Mouse (Mus musculus) thymus, postnatal 4 days (tissue): ENCODE data around the gene Phxr2.
"Not testable (repeated sequence)": the region's sequence is repeated elsewhere in the genome, so short reads cannot be mapped to it uniquely, and the experiment has no call there.

Source experiments
- DNase-seq: peaks from one replicate; pipeline ENCODE4 v3.0.0; 2021

Gene Phxr2

DNA sequence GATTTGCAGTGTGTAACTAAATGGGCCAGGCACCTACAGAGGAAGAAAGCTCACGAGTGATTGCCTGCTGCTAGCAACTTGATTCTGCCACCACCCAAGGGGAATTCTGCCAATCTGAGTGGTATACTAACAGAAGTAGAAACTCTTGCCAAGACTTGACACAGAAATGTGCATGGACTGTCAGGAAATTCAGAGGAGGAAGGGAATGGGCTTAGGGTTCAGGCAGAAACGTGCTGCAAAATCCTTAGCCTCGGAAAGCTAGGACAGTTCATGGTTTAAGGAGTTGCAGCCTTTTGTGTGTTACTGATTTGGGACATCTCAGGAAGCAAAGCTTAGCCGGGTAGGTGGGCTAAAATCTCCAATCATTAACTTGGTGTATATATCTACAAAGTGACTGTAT, at the start of gene Phxr2:
Gene Phxr2 (minus strand): TSS at position 101 of the 400 bp plus-strand sequence.
- DNase-seq, result no peak

DNA sequence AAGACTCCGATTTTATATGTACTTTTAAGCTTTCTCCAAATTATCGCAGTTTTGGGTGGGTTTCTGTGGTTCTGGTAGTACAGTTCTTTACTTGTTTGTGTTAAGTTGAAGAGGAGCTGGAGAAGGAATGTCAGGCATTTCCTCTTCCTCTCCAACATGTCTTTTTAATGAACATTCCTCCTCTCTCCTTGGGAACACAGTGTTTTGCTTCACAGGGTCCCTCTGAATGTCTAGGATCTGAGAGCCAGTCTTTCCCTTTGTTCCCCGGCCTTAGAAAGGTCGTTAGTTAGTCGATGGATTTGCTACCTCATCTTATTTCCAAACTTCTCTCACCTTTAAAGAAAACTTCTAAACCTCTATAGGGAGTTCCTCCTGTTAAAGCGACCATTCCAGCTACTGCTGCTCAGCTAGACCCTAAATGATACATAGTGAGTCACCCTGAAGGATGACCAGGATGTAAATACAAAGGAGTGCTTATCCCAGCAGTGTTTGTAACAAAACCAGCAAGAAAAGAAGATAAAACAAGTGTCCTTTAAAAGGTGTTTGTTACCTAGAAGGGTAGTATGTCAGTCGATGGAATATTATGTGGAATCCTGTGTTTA, 46.9 kb upstream of the Phxr2 start:
- DNase-seq, result no peak

DNA sequence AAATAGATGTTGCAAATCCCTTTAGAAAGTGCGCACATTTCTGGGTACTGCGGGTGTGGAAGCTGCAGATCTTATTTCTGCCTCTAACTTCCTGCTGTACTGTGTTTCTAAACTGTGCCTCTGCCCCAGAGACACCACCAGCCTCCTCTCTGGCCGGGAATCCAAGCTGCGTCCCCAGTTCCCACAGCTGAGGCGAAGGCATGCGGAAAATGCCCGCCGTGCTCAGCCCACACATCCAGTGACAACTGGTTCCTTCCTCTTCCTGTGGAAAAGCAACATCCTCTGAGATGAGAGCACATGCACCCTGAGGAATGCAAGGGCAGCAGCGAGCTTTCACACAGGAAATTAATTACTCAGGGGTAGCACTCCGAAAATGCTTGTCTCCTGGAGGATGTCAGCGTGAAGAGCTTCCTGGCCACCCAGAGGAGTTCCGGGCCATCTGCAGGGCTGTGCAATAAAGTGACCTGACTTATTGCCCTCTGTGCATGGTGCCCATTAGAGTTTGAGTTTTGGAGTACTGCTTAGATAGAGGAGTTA, 45.9 kb upstream of the Phxr2 start:
- peak; percentile 62 for DNase-seq

DNA sequence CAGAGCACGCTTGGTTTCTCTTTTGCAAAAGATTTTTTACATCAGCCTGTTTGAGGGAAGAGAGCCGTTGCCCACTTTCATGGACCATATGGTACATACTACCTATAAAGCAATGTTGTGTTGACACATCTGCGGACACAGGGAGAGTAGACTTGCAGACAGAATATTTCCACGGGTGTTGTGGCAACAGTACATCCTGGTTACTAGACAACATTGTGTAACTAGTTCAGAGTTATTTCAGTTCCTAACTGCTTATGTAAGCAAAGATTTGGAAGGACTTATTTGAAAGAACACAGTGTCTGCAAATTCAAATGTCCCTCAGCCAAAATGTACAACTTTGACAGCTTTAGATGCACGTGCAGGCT, 43.6 kb upstream of the Phxr2 start:
- no peak for DNase-seq

DNA sequence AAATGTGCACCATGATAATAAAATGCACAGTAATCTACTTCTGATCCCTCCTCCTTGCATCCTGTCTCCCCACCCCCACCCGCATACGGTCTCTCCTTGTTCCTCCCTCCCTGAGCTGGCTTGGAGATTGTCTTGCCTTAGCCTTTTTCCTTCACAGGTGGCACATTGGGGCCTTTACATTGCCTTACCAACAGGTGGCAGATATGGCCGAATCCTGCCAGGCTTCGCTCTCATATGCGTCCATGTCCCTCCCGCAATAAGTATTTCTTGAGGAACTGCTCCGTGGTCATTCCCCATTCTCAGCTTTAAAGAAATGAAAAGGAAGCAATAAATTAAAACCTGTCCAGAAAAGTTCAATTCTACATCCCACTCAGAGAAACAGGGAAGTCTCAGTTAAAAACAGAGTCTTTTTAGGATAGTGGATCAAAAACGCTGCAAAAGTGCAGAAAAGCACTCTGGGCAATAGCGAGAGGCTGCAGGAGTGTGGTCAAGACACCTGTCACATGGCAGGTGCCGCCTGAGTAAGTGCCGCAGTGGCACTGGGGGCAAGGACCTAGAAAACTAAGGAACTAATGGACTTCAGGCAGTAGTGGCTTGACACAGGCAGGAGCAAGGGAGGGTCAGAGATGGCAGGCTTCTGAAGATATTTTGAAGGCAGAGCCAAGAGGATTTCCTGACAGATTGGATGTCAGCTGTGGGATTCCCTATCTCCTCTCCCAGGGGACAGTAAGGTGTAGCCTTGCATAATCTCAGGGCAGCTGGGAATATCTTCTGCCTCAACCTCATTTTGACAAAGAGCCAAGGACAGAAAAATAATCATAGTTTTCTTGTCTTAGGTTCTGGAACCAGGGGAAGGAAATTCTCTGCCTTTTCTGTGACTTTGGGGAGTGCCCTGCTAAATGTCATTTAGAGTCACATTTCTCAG, 43.0 kb upstream of the Phxr2 start:
- DNase-seq, result peak; percentile 57

DNA sequence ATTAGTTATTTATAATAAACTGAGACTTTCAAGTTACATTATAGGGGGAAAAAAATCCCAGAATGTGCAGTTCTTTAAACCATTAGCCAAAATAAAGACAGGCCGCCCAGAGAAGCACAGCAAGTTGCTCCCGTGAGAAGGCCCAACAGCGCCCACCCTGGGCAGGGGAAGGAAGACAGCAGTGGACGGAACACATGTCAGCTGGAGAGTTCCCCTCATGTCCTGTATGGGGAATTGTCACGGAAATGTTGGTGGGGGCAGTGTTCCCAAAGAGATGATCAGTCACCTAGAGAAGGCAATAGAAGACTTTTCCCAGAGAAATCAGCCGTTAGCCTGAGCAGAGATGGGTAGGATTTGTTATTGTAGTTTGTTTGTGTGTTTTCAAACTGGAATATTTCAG, 42.3 kb upstream of the Phxr2 start:
- DNase-seq, result peak; percentile 54

DNA sequence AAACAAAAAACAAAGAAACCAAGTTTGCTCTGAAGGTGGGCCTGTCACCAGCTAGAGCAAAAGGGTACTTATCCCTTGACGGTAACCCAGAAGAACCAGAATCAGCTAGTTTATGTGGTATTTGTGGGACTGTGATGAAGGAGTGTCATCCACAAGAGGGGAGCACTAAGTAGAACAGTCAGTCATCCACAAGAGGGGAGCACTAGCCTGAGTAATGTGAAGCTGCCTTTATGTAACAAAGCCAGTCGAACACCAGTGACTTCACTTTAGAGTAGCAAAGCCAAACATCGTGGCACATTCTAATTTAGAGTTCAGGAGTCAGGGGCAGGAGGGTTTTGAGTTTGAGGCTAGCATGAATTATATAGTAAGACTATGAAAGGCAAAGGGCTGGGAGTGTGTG, 40.3 kb upstream of the Phxr2 start:
- no peak for DNase-seq

DNA sequence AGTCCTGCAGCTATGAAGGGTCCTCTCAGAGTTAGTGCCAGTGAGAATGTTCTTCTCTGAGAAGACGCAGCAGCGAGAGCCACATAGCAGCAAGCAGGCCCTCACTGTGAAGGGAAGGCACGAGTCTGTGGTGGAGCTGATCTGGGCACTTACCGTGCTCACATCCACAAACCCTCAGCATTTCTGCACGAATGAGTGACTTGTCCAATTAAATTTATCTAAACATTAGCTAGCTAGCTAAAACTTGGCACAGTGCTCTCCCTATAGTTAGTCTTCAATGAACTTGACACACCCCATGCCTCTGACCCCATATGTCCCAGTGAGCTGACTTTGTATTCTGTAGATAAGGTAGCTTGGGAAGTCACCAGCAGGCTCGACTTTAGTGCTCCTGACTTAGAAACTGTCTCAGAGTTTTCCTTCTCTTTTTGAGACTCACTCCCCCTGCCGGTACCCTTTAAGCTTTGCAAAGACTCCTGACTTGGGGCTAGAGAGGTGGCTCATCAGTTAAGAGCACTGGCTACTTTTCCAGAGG, 39.7 kb upstream of the Phxr2 start:
- DNase-seq, result peak; percentile 46

DNA sequence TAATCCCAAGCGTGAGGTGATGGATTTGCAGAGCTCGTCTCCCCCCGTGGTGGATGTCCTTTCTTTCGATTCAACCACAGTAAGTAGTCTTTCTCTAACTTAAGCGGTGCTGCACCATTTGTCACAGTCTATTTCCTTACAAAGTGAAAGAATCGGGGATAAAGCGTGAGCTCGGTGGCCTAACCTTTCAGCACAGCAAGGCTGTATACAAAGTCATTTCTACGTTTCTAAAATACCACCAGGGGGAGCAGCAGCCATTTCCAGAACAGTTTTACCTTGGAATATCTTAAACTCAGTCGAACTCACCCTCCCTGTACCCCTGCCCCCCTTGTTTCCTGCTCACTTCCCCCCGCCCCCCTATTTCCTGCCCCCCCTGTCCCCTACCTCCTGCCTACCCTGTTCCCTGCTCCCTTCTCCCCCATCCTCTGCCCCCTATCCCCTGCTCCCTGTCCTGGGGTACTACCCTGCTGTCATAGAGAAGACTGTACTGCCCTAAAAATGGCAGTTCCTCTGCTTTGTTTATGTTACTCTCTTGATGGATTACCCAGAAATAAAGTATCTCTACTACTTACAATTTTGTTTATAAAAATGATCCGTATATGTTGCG, 38.8 kb upstream of the Phxr2 start:
- peak; percentile 57 for DNase-seq

DNA sequence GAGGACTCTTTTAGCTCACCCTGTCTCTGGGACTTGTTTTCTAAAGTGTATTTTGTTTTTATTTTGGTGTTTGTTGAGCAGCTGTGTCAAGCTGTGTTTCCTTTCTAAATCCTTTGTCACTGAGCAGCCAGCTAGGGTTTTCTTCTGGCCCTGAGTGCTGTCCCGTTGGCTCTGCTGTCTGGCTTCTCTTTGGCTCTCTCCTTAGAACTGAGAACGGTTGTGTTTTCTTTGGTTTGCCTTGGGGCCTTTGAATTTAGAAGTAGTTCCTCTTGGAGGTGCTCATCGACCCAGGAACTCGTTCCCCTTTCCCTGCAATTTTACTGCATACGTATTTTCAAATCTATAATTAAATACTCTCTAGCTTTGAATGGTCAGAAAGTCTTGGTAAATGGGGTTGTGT, 36.9 kb upstream of the Phxr2 start:
- DNase-seq, result no peak

DNA sequence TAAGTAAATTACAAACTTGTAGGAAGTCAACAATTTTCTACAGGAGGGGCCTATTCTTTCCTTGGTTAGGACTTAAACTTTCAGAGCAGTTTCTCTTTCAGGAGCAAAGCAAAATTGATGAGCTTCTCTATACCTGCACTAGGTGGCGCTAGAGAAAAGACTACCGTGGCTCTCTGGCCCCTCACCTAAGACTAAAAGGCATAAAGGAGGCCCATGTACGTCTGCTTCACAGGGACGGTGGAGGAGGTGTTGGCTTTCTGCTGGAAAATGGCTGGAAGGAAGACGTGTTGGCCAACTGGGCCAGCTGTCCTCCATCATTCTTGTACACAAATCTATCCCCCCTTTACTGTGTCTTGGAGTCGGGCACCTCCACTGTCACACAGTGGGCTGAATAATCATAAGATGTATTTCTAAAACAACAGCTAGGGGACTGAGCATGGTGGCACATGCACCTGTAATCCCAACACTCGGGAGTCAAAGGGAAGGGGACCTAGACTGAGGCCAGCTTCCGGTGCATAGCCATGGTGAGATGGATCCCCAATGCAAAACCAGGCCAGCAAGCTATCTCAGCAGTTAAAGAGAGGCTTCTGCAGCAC, 36.0 kb upstream of the Phxr2 start:
- peak; percentile 56 for DNase-seq

DNA sequence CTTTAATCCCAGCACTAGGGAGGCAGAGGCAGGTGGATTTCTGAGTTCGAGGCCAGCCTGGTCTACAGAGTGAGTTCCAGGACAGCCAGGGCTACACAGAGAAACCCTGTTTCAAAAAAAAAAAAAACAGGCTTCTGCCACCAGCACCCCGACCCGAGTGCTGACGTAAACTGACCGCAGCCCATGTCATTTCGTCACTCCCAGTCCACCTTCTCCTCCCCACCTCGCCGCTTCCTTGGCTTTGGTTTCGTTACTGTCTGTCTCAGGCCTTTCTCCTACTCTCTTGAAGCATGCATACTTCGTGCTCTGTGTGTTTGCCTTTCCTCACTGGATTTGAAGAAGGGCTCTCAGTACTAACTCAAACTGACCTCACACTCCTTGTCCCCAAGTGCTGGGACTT, 31.6 kb upstream of the Phxr2 start:
- not testable (repeated sequence) for DNase-seq

DNA sequence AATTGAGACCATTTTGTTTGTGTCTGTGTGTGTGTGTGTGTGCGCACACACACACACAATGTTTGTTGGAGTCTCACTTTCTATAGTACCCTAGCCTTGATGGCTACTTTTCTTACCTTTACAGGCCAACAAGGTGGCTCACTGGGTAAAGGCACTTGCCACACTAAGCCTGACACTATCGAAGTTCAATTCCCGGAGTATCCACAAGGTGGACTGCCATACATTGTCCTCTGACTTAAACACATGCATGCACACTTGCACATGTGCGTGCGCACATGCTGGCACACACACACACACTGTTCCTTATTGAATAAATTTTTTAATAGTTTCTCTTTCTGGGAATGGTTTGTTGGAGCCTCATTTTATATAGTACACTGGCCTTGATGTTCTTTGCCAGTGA, 30.7 kb upstream of the Phxr2 start:
- DNase-seq, result no peak

DNA sequence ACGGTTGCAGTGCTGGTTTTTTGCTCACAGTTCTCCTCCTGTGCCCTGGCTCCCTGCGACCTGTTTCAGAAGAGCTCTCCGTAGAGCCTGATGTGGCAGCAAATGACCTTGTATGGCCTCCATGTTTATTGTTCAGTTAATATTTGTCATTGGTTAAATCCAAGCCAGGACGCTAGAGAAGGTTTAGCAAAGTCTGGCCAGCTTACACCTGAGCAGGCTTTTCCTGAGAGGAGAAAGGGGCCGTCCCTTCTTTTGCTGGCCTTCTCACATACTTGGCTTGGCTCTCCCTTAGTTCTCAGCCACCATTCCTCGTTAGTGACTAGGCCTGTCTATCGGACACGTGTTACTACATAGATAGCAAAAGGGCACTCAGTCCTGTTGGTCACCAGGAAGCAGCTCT, 28.5 kb upstream of the Phxr2 start:
- DNase-seq, result no peak

DNA sequence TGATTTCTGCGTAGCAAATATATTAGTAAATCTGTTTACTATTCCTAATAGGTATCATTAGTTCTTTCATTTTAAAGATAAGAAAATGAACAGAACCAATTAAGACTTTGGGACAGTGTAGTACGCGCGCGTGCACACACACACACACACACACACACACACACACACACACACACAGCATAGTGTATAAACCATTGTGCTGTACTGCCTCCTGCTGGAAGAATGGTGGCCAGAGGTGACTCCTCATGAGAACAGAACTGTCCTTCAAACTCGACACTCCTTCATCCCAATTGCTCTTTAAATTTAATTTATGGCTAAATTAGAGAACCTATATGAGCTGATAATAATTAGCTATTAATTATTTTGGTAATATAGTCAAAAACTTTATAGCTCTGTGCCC, 25.9 kb upstream of the Phxr2 start:
- DNase-seq, result peak; percentile 84

DNA sequence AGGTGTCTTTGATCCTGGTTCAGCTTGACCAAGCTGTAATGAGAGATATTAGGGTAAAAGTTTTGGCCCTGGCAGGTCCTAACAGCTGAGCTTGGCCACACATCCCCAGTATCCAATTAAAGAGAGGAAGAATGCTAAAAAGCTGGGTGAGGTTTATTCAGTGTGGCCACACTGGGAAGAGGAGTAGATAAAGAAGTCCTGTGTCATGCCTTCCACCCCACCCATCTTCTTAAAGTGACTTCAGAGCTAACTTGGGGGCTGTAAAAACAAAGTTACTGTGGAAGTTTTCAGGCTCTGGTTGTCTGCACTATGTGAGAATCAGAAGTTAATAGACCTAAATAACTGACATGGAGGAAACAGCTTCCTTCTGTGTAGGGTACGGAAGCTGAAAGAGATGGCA, 25.5 kb upstream of the Phxr2 start:
- no peak for DNase-seq

DNA sequence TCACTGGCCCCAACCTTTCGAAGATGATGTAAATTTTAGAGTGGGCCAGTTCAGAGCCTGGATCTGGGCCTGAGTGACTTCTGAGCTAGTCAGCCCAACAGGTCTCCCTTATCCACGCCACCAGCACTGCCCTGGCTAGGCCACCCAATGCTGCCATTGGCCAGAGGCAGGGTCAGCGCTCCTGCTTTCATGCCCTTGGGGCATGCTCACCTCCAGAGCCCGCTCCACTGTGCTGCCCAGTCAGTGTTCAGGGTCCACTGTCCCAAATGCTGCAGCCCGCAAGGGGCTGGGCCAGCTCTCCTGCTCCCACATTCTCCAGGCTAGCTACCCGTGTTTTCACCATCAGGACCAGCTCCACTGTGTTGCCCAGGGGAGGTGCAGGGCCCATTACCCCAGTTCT, 23.9 kb upstream of the Phxr2 start:
- DNase-seq, result no peak

DNA sequence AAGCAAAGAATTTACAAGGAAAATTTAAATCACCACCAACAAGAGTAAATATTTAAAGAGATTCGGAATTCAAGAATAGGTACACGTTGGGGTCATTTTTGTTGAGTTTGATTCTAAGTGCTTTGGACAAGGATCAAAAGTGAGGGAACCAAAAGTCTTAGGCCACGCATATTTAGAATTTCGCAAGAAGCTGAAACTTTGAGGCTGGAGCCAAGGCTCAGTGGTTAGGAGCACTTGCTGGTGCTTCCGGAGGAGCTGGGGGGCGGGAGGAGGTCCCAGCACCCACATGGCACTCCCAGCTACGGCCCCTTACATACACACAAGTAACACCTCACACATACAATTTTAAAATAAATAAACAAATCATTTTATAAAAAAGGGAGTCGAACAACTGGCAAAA, 20.5 kb upstream of the Phxr2 start:
- DNase-seq, result no peak

DNA sequence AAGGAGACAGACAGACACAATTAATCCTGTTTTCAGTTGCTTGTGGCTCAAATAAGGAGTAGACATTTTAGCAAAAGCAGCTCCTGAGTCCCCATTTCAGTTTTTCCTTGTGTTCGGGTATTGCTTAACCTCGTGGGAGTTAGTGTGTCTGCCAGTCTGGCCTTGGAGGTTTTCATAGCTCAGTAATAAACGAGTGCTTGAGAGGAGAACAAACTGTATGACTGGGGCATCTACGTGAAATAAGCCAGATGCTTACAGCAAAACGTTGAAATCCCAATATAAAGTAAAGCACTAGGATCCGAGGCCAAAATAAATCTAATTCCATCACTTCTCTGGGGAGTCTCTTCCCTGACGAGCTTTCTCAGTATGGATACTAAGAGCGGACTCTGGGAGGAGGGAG, 19.5 kb upstream of the Phxr2 start:
- no peak for DNase-seq

DNA sequence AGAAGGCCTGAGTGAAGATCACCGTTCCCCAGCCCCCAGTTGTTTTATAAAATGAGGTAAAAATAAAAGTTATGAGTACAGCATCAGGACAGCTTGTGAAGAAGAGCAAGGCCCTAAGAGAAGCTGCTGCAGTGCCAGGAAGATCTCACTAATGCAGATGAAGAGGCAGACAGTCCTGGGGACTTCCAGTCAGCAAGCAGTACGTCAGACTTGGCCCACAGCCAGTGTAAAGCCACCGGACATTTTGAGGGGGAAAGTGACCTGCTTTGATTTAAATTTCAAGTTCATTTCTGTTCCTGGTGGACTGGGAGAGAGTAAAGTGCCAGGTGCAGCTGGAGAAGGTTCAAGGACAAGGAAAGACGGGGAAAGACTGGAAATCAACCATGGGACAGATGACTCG, 10.2 kb upstream of the Phxr2 start:
- no peak for DNase-seq

DNA sequence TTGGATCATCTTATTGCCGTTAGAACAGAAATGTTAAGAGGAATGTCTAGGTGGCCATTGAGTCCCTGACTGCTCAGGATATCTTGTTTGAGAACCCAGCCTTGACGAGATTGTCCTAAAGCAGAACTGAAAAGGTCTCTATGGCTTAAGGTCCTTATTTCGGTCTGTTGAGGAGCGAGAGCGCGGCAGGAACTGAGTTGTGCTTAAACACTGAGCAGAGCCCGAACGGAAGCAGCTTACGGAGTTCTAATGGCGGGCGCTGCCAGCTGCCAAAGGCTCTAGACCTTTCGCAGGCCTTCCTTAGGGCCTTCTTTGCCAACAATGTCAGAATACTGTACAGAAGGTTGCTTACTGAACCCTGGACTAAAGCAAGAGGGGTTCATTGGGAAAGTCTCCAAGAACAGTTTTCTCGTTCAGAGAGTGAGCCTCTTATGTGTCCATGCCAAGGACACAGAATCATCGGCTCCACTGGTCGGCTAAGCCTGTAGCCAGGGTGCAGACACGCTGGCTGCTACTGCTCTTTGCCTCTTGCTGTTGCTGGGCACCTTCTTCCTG, 7.3 kb upstream of the Phxr2 start:
- no peak for DNase-seq

DNA sequence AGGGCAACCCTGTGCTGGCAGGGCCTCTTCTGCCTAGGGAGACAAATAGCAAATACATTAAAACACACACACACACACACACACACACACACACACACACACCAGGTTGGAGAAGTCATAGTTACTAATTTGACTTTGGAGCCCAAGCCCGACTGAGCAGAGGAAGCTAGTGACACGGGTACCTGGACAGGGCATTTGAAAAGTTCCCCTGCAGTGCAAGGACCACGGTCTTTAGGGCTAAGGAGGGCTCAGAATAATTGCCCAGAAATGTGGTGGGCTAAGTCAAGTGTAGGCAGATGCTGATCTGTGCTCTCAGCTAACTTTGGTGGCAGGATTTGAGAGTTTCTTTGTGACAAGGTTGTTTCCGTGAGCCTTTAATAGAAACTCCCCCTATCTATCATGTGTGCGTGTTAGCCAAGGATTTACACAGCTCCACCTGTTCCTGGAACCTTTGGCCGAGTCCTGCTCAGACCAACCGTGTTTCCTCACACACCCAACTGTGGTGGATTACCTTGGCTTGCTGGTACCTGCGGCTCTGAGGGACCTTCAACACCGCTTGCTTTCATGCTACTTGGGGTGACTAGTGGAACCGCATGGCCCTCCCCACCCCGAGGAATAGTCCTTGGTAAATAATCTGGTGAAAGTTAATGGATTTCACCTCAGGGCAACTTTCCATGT, 6.6 kb upstream of the Phxr2 start:
- DNase-seq, result no peak
